Mouse (Mus musculus) layer of hippocampus, adult 9-11 months (tissue): ENCODE measurements around the gene Arsb.

Experiments used
- DNase-seq: peaks from one replicate; pipeline ENCODE4 v3.0.0; 2022

The Arsb gene

GRCm38 (mm10) chr13:93847614-93848013 lies 76.2 kb downstream of the Arsb start:
- no peak for DNase-seq

- no peak for DNase-seq
Measured at GRCm38 (mm10) chr13:93848615-93849014, 77.2 kb downstream of the Arsb start.

GRCm38 (mm10) chr13:93849751-93850355 lies 78.4 kb downstream of the Arsb start:
- DNase-seq, result no peak

- DNase-seq, result no peak
Measured at GRCm38 (mm10) chr13:93850674-93851073, 79.2 kb downstream of the Arsb start.

- DNase-seq, result no peak
Measured at GRCm38 (mm10) chr13:93852419-93853138, 81.1 kb downstream of the Arsb start.

- no peak for DNase-seq
Measured at GRCm38 (mm10) chr13:93853767-93854166, 82.3 kb downstream of the Arsb start.

GRCm38 (mm10) chr13:93854325-93854724 lies 82.9 kb downstream of the Arsb start:
- no peak for DNase-seq

GRCm38 (mm10) chr13:93854966-93855562 lies 83.6 kb downstream of the Arsb start:
- no peak for DNase-seq

GRCm38 (mm10) chr13:93855701-93856183 lies 84.3 kb downstream of the Arsb start:
- DNase-seq, result peak; percentile 11

GRCm38 (mm10) chr13:93861211-93861610 lies 89.8 kb downstream of the Arsb start:
- no peak for DNase-seq

GRCm38 (mm10) chr13:93864066-93864740 lies 92.8 kb downstream of the Arsb start:
- no peak for DNase-seq

GRCm38 (mm10) chr13:93866638-93867037 lies 95.2 kb downstream of the Arsb start:
- no peak for DNase-seq

GRCm38 (mm10) chr13:93871681-93872080 lies 100.3 kb downstream of the Arsb start:
- DNase-seq, result no peak

GRCm38 (mm10) chr13:93872591-93872990 lies 101.2 kb downstream of the Arsb start:
- no peak for DNase-seq

- DNase-seq, result no peak
Measured at GRCm38 (mm10) chr13:93877924-93878323, 106.5 kb downstream of the Arsb start.

- DNase-seq, result no peak
Measured at GRCm38 (mm10) chr13:93879426-93879825, 108.0 kb downstream of the Arsb start.

- no peak for DNase-seq
Measured at GRCm38 (mm10) chr13:93882132-93882531, 110.7 kb downstream of the Arsb start.

- DNase-seq, result no peak
Measured at GRCm38 (mm10) chr13:93886999-93887398, 115.6 kb downstream of the Arsb start.

GRCm38 (mm10) chr13:93888196-93888595 lies 116.8 kb downstream of the Arsb start:
- no peak for DNase-seq

GRCm38 (mm10) chr13:93888916-93889315 lies 117.5 kb downstream of the Arsb start:
- DNase-seq, result no peak

GRCm38 (mm10) chr13:93889991-93890390 lies 118.6 kb downstream of the Arsb start:
- no peak for DNase-seq

GRCm38 (mm10) chr13:93891276-93891675 lies 119.8 kb downstream of the Arsb start:
- no peak for DNase-seq

GRCm38 (mm10) chr13:93892101-93892500 lies 120.7 kb downstream of the Arsb start:
- DNase-seq, result no peak

- no peak for DNase-seq
Measured at GRCm38 (mm10) chr13:93894105-93894504, 122.7 kb downstream of the Arsb start.
